In the genomic region with DNA sequence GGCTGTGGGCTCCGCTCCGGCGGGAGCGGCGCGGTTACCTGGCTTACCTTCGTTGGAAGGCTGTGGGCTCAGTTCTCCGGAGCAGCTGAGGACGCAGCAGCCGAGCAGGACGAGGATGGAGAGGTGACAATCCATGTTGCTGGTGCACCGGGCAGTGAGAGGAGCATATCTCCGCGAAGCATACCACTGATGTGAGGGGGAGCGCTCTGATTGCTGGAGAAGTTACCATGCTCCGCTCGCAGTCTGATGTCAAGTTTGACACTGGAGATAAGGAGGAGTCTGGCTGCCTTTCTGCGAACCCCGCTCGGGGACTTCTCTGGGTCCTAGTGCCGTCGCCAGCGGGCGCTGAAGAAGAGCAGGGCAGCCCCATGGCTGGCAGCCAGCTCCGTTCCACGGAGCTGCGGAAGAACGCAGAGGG, we compare ENCODE assay signal across 8 mouse cellular contexts. TPM values are rescaled to one million over a fixed set of nuclear protein-coding genes. Genes with fewer than 3 reads are reported as not detected.
DNase-seq lines count a peak whose midpoint lies in the region; ATAC-seq lines count a peak whose summit lies in the region.

A gene (minus strand): TSS at position 263 of the 418 bp plus-strand sequence.

- intact Hi-C loops in left cerebral cortex, postnatal 10 days (cut with DNase I), result loop anchor here (5.0 to 10.0 kb wide), 2 partner anchors 461 to 922 kb away; no protein-coding TSS in a partner anchor

- peak within 1 kb of the TSS; percentile 94 for H3K4me2 ChIP-seq in intestine, embryonic 14.5 days (ENCODE audit: low read length)

- H3K27ac ChIP-seq in intestine, embryonic 14.5 days (ENCODE audit: low read depth), result no peak within 1 kb of the TSS

- peak within 1 kb of the TSS; percentile 64 for H3K4me3 ChIP-seq in intestine, embryonic 14.5 days (ENCODE audit: low read depth, low read length)

- peaks cover 3% of the 10 kb centered on the region; the same call in 1 of the 2 replicates for H3K27me3 ChIP-seq in intestine, embryonic 14.5 days (replicated peaks; ENCODE audit: control insufficient read depth, insufficient read depth, low read length)

- H3K9ac ChIP-seq in intestine, embryonic 14.5 days (ENCODE audit: low read length), result peak within 1 kb of the TSS; percentile 41

- peak; percentile 77 for ATAC-seq in intestine, embryonic 14.5 days (replicated peaks; ENCODE audit: low FRiP score, low TSS enrichment, low read depth)
- peak; percentile 57 for ATAC-seq in megakaryocyte, adult 5-6 weeks (ENCODE audit: poor library complexity, severe bottlenecking)

- H3K36me3 ChIP-seq in intestine, embryonic 14.5 days (ENCODE audit: control insufficient read depth, insufficient read depth, low read length), result no peaks in the 10 kb centered on the region

- no peaks in the 10 kb centered on the region for H3K9me3 ChIP-seq in intestine, embryonic 14.5 days (ENCODE audit: control insufficient read depth, low read length)

- under 1% methylated on average over 28 of the region's 28 CpGs for WGBS in intestine, embryonic 14.5 days

- DNase-seq in adrenal gland, postnatal 25 days, result peak; percentile 71
- peak; percentile 66 for DNase-seq in embryo, embryonic 11.5 days (ENCODE audit: low read depth, low spot score)
- peak; percentile 38 to 82 for DNase-seq in gastrocnemius, postnatal 4 days (ENCODE audit: low spot score in 2 of 2)
- peak; percentile 86 for DNase-seq in intestine, embryonic 14.5 days (ENCODE audit: low spot score)
- peak; percentile 84 to 86 for DNase-seq in left cerebral cortex, postnatal 10 days (ENCODE audit: extremely low spot score in 1 of 2, low spot score in 2 of 2)
- peak; percentile 91 for DNase-seq in right cerebral cortex, adult 18-20 months
- DNase-seq in MN1 (ENCODE audit: low spot score), result no peak

- 0 out of 2 replicates have a peak, but pooled peaks cover 3% of the 10 kb centered on the region for H3K4me1 ChIP-seq in intestine, embryonic 14.5 days (replicated peaks; ENCODE audit: control insufficient read depth, insufficient read depth, low read length)

RNA-seq across cellular contexts. Expression of the gene that starts here (rescaled TPM):
- 1.6 and 2.3 TPM in 2 replicates for total RNA-seq in adrenal gland, postnatal 25 days (2021)
- 10 to 100 TPM in 1 of 2 experiments, 1 to 10 TPM in 1; 9.8 to 10.4 TPM for total RNA-seq in gastrocnemius, postnatal 4 days (2021)
- polyA plus RNA-seq in intestine, embryonic 14.5 days (2014; fragmentation: Nextera tagmentation; extraction: Ambion mirVana), result 12.6 and 13.5 TPM in 2 replicates
- total RNA-seq in left cerebral cortex, postnatal 10 days (2021), result 10 to 100 TPM; 26.2 to 29.0 TPM
- not detected in 2 replicates for total RNA-seq in megakaryocyte, adult 5-6 weeks (2015)
- 0.18 TPM in 1 of 2 replicates, not detected in the other for total RNA-seq in megakaryocyte, adult 5-6 weeks (2017)

Comparison
In these comparisons a context has a peak if more than half of its experiments do, and no peak if none do; other contexts are left out.
1. Peak in ATAC-seq in megakaryocyte, adult 5-6 weeks; RNA of the gene not detected or under 1 TPM.